Mouse (Mus musculus) ES-E14 (cell line): ENCODE results near the gene A930033H14Rik. TPM values are rescaled to one million over a fixed set of nuclear protein-coding genes. Genes with fewer than 3 reads are reported as not detected.

Experiments used
- DNase-seq: peaks from one replicate; pipeline ENCODE4 v3.0.0-alpha.2; 2013; ENCODE audit warnings: low read depth, low spot score
- H3K27ac ChIP-seq: 2 replicates; pipeline ENCODE4 v1.5.1; 2012; ENCODE audit warnings: low read depth, mild to moderate bottlenecking, low read length, moderate library complexity, mixed read lengths; ENCODE audit not compliant: poor library complexity, insufficient read depth, severe bottlenecking
- H3K36me3 ChIP-seq: 2 replicates; pipeline ENCODE4 v1.6.1; 2012; ENCODE audit warnings: mild to moderate bottlenecking, low read length, moderate library complexity, mixed read lengths; ENCODE audit not compliant: control insufficient read depth, poor library complexity, insufficient read depth, severe bottlenecking
- H3K4me1 ChIP-seq, 2 experiments: fragments of 150-350 bp in 1 of 2; sonication (generic) in 1 of 2; 2 replicates each; pipeline ENCODE4 v1.6.1; 2012; ENCODE audit warnings: low read length in 2 of 2, mild to moderate bottlenecking in 1 of 2, mixed read lengths in 1 of 2; ENCODE audit not compliant: control insufficient read depth in 2 of 2, insufficient read depth in 2 of 2, poor library complexity in 1 of 2
- H3K4me3 ChIP-seq, 2 experiments: fragments of 150-350 bp in 1 of 2; sonication (generic) in 1 of 2; 2 replicates each; pipeline ENCODE4 v1.5.1; 2012; ENCODE audit warnings: low read length in 2 of 2, low read depth in 1 of 2, mild to moderate bottlenecking in 1 of 2, mixed read lengths in 1 of 2; ENCODE audit not compliant: insufficient read depth in 1 of 2, poor library complexity in 1 of 2, severe bottlenecking in 1 of 2
- H3K9ac ChIP-seq: 2 replicates; pipeline ENCODE4 v1.6.1; 2012; ENCODE audit warnings: low read depth, mild to moderate bottlenecking, low read length, mixed read lengths; ENCODE audit not compliant: poor library complexity, insufficient read depth, severe bottlenecking
- H3K9me3 ChIP-seq: fragments of 150-350 bp; sonication (generic); 2 replicates; pipeline ENCODE4 v1.6.1; 2012; ENCODE audit warnings: low read depth, mild to moderate bottlenecking, low read length; ENCODE audit not compliant: control insufficient read depth, insufficient read depth
- CHD2 ChIP-seq: IDR thresholded peaks from 2 replicates; pipeline ENCODE4 v1.6.1; 2014; ENCODE audit warnings: mild to moderate bottlenecking, low read depth, low read length, inconsistent platforms
- HCFC1 ChIP-seq: IDR thresholded peaks from 2 replicates; pipeline ENCODE4 v1.6.1; 2012; ENCODE audit warnings: low read length, inconsistent platforms, borderline replicate concordance; ENCODE audit not compliant: insufficient read depth
- MAFK ChIP-seq: IDR thresholded peaks from 2 replicates; pipeline ENCODE4 v1.6.1; 2014; ENCODE audit warnings: mild to moderate bottlenecking, low read depth, low read length, inconsistent platforms; ENCODE audit not compliant: insufficient read depth
- ZC3H11A ChIP-seq: IDR thresholded peaks from 2 replicates; pipeline ENCODE4 v1.6.1; 2012; ENCODE audit warnings: low read depth, mild to moderate bottlenecking, inconsistent platforms, low read length, borderline replicate concordance
- ZNF384 ChIP-seq: IDR thresholded peaks from 2 replicates; pipeline ENCODE4 v1.6.1; 2012; ENCODE audit warnings: low read depth, low read length, inconsistent platforms
- in situ Hi-C, 2 experiments: fragments of 600-800 bp; cut with MboI; formaldehyde crosslinking; loops; one replicate each; pipeline ENCODE4 v1.15.1; 2025; ENCODE audit warnings: low sequenced_read_pairs in 2 of 2, inconsistent platforms in 1 of 2; ENCODE audit not compliant: unreplicated experiment in 2 of 2
- total RNA-seq: library from RNA; depleted of rRNA; stranded (reverse); fragments of 300-350 nt; gene quantifications from 2 replicates; pipeline ENCODE4 v1.2.3, GENCODE M21; 2012

A930033H14Rik gene
- total RNA-seq, 1 experiment: 0.45 TPM

GRCm38 (mm10) chr10:69207981-69208630, 4.8 kb downstream of the A930033H14Rik start:
- Histone ChIP-seq H3K9me3 (no peaks in the 10 kb centered on the region), H3K27ac (no peak overlapping the region), H3K9ac (no peak overlapping the region), H3K4me3 (no peak overlapping the region), H3K36me3 (no peaks in the 10 kb centered on the region), H3K4me1 (0 out of 4 replicates have a peak, but pooled peaks cover 0 to 2% of the 10 kb centered on the region in 2 experiments)
- no peak for TF ChIP-seq CHD2
- no peak for TF ChIP-seq ZC3H11A
- TF ChIP-seq ZNF384: no peak
- TF ChIP-seq MAFK: no peak
- no peak for TF ChIP-seq HCFC1
- in situ Hi-C loops: no loop called here
- DNase-seq: no peak

- no peak overlapping the region for H3K9ac ChIP-seq
- DNase-seq: no peak
- no peaks in the 10 kb centered on the region for H3K36me3 ChIP-seq
- H3K4me3 ChIP-seq: no peak overlapping the region
- in situ Hi-C loops: no loop called here
- no peak overlapping the region for H3K27ac ChIP-seq
- 0 out of 4 replicates have a peak, but pooled peaks cover 0 to 2% of the 10 kb centered on the region in 2 experiments for H3K4me1 ChIP-seq
- H3K9me3 ChIP-seq: no peaks in the 10 kb centered on the region
- TF ChIP-seq HCFC1: no peak
- no peak for TF ChIP-seq ZNF384
- no peak for TF ChIP-seq ZC3H11A
- TF ChIP-seq CHD2: no peak
- no peak for TF ChIP-seq MAFK
Measured at GRCm38 (mm10) chr10:69207481-69207880, 5.4 kb downstream of the A930033H14Rik start.

GRCm38 (mm10) chr10:69206081-69206480, 6.8 kb downstream of the A930033H14Rik start:
- Histone ChIP-seq H3K27ac (no peak overlapping the region), H3K4me1 (0 out of 4 replicates have a peak, but pooled peaks cover 0 to 2% of the 10 kb centered on the region in 2 experiments), H3K9ac (no peak overlapping the region), H3K36me3 (no peaks in the 10 kb centered on the region), H3K9me3 (no peaks in the 10 kb centered on the region), H3K4me3 (no peak overlapping the region)
- TF ChIP-seq MAFK (no peak), CHD2 (no peak), ZNF384 (no peak), HCFC1 (no peak)
- in situ Hi-C loops: no loop called here
- DNase-seq: no peak

GRCm38 (mm10) chr10:69204677-69205400, 8.1 kb downstream of the A930033H14Rik start:
- H3K27ac ChIP-seq: no peak overlapping the region

GRCm38 (mm10) chr10:69193721-69194120, 19.2 kb downstream of the A930033H14Rik start:
- Histone ChIP-seq H3K9ac (no peak overlapping the region), H3K9me3 (no peaks in the 10 kb centered on the region), H3K4me1 (no peaks in the 10 kb centered on the region), H3K4me3 (no peak overlapping the region), H3K27ac (no peak overlapping the region), H3K36me3 (no peaks in the 10 kb centered on the region)
- in situ Hi-C loops: no loop called here
- TF ChIP-seq HCFC1 (no peak), ZNF384 (no peak), CHD2 (no peak), MAFK (no peak), ZC3H11A (no peak)
- DNase-seq: no peak

More at GRCm38 (mm10) chr10:69204677-69205400, 8.1 kb downstream of the A930033H14Rik start:
- no peak for DNase-seq
- in situ Hi-C loops: no loop called here
- Histone ChIP-seq H3K36me3 (no peaks in the 10 kb centered on the region), H3K4me1 (no peaks in the 10 kb centered on the region), H3K9me3 (no peaks in the 10 kb centered on the region), H3K9ac (no peak overlapping the region), H3K4me3 (no peak overlapping the region)
- no peak for TF ChIP-seq HCFC1
- no peak for TF ChIP-seq MAFK
- no peak for TF ChIP-seq CHD2
- TF ChIP-seq ZNF384: no peak
- TF ChIP-seq ZC3H11A: no peak
